ENCODE assay signal across 30 mouse cellular contexts in the genomic region with DNA sequence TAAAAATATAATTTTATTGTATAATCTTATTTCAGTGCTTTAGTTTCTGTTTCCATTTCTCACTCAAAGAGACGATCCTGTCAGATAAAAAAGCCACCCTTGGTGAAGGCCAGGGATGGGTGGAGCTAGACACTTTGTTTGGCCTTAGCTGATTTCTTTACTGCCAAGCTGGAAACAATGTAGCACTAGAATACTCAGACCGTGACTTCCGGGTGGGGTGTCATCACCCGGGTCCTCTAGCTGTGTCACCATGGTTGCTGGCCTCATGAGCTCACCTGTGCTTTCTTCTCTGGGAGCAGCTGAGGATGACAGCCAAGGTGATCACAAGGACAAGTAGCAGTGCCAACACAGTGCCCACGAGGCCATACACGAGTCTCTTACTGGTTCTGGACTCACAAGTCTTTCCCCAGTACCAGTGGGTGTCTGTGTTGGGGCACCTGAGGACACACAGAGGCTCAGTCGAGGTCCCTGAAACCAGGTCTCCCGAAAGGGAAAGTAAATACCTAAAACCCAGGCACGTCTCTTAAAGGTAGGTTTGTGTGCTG. TPM values are rescaled to one million over a fixed set of nuclear protein-coding genes. Genes with fewer than 3 reads are reported as not detected.
DNase-seq lines count a peak whose midpoint lies in the region; ATAC-seq and TF ChIP-seq lines count a peak whose summit lies in the region.
"Had no signal": no experiment of that assay in that cellular context is flagged by ENCODE, and none has a peak within 500 bp of the region (broad histone marks: within the 10 kb centered on the region; RNA-seq: fewer than 3 reads in every experiment).

No protein-coding gene starts in this region.

- H3K36me3 ChIP-seq in intestine, embryonic 16.5 days (ENCODE audit: control insufficient read depth, insufficient read depth, low read length), result no peaks in the 10 kb centered on the region
- H3K36me3 ChIP-seq in intestine, embryonic 15.5 days, result no peaks in the 10 kb centered on the region
- 0 out of 4 replicates have a peak, but pooled peaks cover 0 to 2% of the 10 kb centered on the region in 2 experiments for H3K36me3 ChIP-seq in MEL (ENCODE audit: control insufficient read depth in 1 of 2, insufficient read depth in 2 of 2, low read length in 2 of 2)
- H3K36me3 ChIP-seq in kidney, embryonic 16.5 days (ENCODE audit: insufficient read depth, low read length), result no peaks in the 10 kb centered on the region
- H3K36me3 ChIP-seq: embryonic facial prominence, embryonic 12.5 days; forebrain, embryonic 12.5 days; hindbrain, embryonic 10.5 days; limb, embryonic 15.5 days had no signal

- no peak overlapping the region for H3K4me3 ChIP-seq in intestine, embryonic 16.5 days (ENCODE audit: low read length)
- no peak overlapping the region for H3K4me3 ChIP-seq in intestine, embryonic 15.5 days (replicated peaks)
- peak overlapping the region in 1 of 2 experiments; percentile 53; a peak in 2 of 4 replicates for H3K4me3 ChIP-seq in MEL (ENCODE audit: control insufficient read depth in 1 of 2, insufficient read depth in 1 of 2, low read depth in 2 of 2, low read length in 2 of 2)
- H3K4me3 ChIP-seq in kidney, embryonic 16.5 days (ENCODE audit: low read length), result no peak overlapping the region
- H3K4me3 ChIP-seq: embryonic facial prominence, embryonic 12.5 days; forebrain, embryonic 12.5 days; gastrocnemius, adult 2 months; hindbrain, embryonic 10.5 days; left cerebral cortex, adult 2 months; limb, embryonic 15.5 days had no signal

- 0 out of 2 replicates have a peak, but pooled peaks have one; percentile 4 for ATAC-seq in intestine, embryonic 16.5 days
- no peak for ATAC-seq in intestine, embryonic 15.5 days
- ATAC-seq in kidney, embryonic 16.5 days (ENCODE audit: low FRiP score, low TSS enrichment), result no peak
- 0 out of 2 replicates have a peak, but pooled peaks have one; percentile 47 for ATAC-seq in megakaryocyte-erythroid progenitor cell, adult 5-6 weeks (replicated peaks; ENCODE audit: low FRiP score, low TSS enrichment, poor library complexity, severe bottlenecking)
- ATAC-seq: activated CD4-positive, CD25-positive, alpha-beta regulatory T cell, adult 4 months; hindbrain, embryonic 16.5 days had no signal

- DNase-seq in MEL (ENCODE audit: low read depth, low spot score), result no peak
- DNase-seq in adrenal gland, adult 2 months, result no peak
- DNase-seq in right cerebral cortex, adult 18-20 months, result no peak
- DNase-seq: adrenal gland, postnatal 10 days; cerebellum, adult 18-20 months; cerebellum, postnatal 25 days; gastrocnemius, adult 2 months; left cerebral cortex, postnatal 4 days; lung, embryonic 14.5 days; retina, postnatal 1 day; thymus, postnatal 14 days had no signal

- WGBS in intestine, embryonic 16.5 days, result 60% methylated on average over 9 of the region's 9 CpGs
- 65% methylated on average over 9 of the region's 9 CpGs for WGBS in intestine, embryonic 15.5 days
- WGBS in kidney, embryonic 16.5 days, result 79% methylated on average over 9 of the region's 9 CpGs

- no peaks in the 10 kb centered on the region for H3K9me3 ChIP-seq in intestine, embryonic 16.5 days (ENCODE audit: control insufficient read depth, low read length)
- H3K9me3 ChIP-seq in intestine, embryonic 15.5 days, result no peaks in the 10 kb centered on the region
- no peaks in the 10 kb centered on the region for H3K9me3 ChIP-seq in MEL (replicated peaks; ENCODE audit: insufficient read depth, low read length)
- no peaks in the 10 kb centered on the region for H3K9me3 ChIP-seq in kidney, embryonic 16.5 days (ENCODE audit: low read length)
- H3K9me3 ChIP-seq: embryonic facial prominence, embryonic 12.5 days; forebrain, embryonic 12.5 days; hindbrain, embryonic 10.5 days; limb, embryonic 15.5 days had no signal

- peaks cover 13% of the 10 kb centered on the region; the same call in 1 of the 2 replicates for H3K4me1 ChIP-seq in intestine, embryonic 16.5 days (ENCODE audit: control insufficient read depth, insufficient read depth, low read length)
- H3K4me1 ChIP-seq in intestine, embryonic 15.5 days (replicated peaks), result no peaks in the 10 kb centered on the region
- peaks cover 0 to 9% of the 10 kb centered on the region in 2 experiments; a peak in 1 of 4 replicates for H3K4me1 ChIP-seq in MEL (ENCODE audit: control insufficient read depth in 1 of 2, insufficient read depth in 2 of 2, low read length in 2 of 2)
- H3K4me1 ChIP-seq in kidney, embryonic 16.5 days (ENCODE audit: insufficient read depth, low read length), result no peaks in the 10 kb centered on the region
- H3K4me1 ChIP-seq: embryonic facial prominence, embryonic 12.5 days; forebrain, embryonic 12.5 days; limb, embryonic 15.5 days had no signal

- no peaks in the 10 kb centered on the region for H3K79me2 ChIP-seq in MEL (ENCODE audit: control insufficient read depth, insufficient read depth, low read length, poor library complexity)

- TF ChIP-seq POLR2A in MEL (IDR thresholded peaks at IDR 0.05; ENCODE audit: control insufficient read depth in 1 of 2, insufficient read depth in 1 of 2, low read depth in 1 of 2, low read length in 2 of 2, poor library complexity in 1 of 2), result no peak

- no peak overlapping the region for H3K4me2 ChIP-seq in intestine, embryonic 16.5 days (ENCODE audit: low read depth, low read length)
- no peak overlapping the region for H3K4me2 ChIP-seq in intestine, embryonic 15.5 days (replicated peaks)
- no peak overlapping the region for H3K4me2 ChIP-seq in kidney, embryonic 16.5 days (replicated peaks; ENCODE audit: low read depth, low read length)
- H3K4me2 ChIP-seq: embryonic facial prominence, embryonic 12.5 days; forebrain, embryonic 12.5 days; heart, embryonic 11.5 days; limb, embryonic 15.5 days; lung, embryonic 14.5 days had no signal

- no peak overlapping the region for H3K27ac ChIP-seq in intestine, embryonic 16.5 days (ENCODE audit: low read length)
- H3K27ac ChIP-seq in intestine, embryonic 15.5 days, result no peak overlapping the region
- H3K27ac ChIP-seq in MEL (ENCODE audit: control insufficient read depth, low read depth, low read length), result no peak overlapping the region
- H3K27ac ChIP-seq in kidney, embryonic 16.5 days (ENCODE audit: low read length), result peak overlapping the region; percentile 46; the same call in 1 of the 2 replicates
- H3K27ac ChIP-seq: embryonic facial prominence, embryonic 12.5 days; forebrain, embryonic 12.5 days; gastrocnemius, adult 2 months; hindbrain, embryonic 10.5 days; left cerebral cortex, adult 2 months; limb, embryonic 15.5 days; liver, embryonic 14.5 days had no signal

- no peak overlapping the region for H3K9ac ChIP-seq in intestine, embryonic 16.5 days (ENCODE audit: low read depth, low read length)
- no peak overlapping the region for H3K9ac ChIP-seq in intestine, embryonic 15.5 days
- H3K9ac ChIP-seq in MEL (ENCODE audit: control insufficient read depth, low read depth, low read length, poor library complexity, severe bottlenecking), result no peak overlapping the region
- no peak overlapping the region for H3K9ac ChIP-seq in kidney, embryonic 16.5 days (replicated peaks; ENCODE audit: low read length)
- H3K9ac ChIP-seq: embryonic facial prominence, embryonic 12.5 days; forebrain, embryonic 12.5 days; limb, embryonic 15.5 days; liver, embryonic 14.5 days; lung, embryonic 14.5 days had no signal

- no peak for TF ChIP-seq RAD21 in MEL (IDR thresholded peaks at IDR 0.05; ENCODE audit: low read depth, low read length)

- no peak for TF ChIP-seq CTCF in MEL (IDR thresholded peaks at IDR 0.05 in 2 of 3, conservative IDR thresholded peaks at IDR 0.05 in 1 of 3; ENCODE audit: control insufficient read depth in 1 of 3, insufficient read depth in 1 of 3, low read depth in 2 of 3, low read length in 3 of 3, poor library complexity in 1 of 3, severe bottlenecking in 1 of 3)

- TF ChIP-seq EP300 in MEL (IDR thresholded peaks at IDR 0.05; ENCODE audit: low read depth in 1 of 2, low read length in 2 of 2), result no peak

- no peaks in the 10 kb centered on the region for H3K27me3 ChIP-seq in intestine, embryonic 16.5 days (replicated peaks; ENCODE audit: control insufficient read depth, insufficient read depth, low read length)
- no peaks in the 10 kb centered on the region for H3K27me3 ChIP-seq in intestine, embryonic 15.5 days (replicated peaks)
- peaks cover 0 to 1% of the 10 kb centered on the region in 2 experiments; a peak in 1 of 4 replicates for H3K27me3 ChIP-seq in MEL (ENCODE audit: control insufficient read depth in 1 of 2, insufficient read depth in 2 of 2, low read length in 2 of 2)
- H3K27me3 ChIP-seq in kidney, embryonic 16.5 days (ENCODE audit: insufficient read depth, low read length), result peaks cover 18% of the 10 kb centered on the region; the same call in 1 of the 2 replicates
- H3K27me3 ChIP-seq: embryonic facial prominence, embryonic 12.5 days; forebrain, embryonic 12.5 days; limb, embryonic 15.5 days had no signal

RNA-seq across cellular contexts. Expression of a gene that starts 21.8 kb away (rescaled TPM):
- 5.6 and 6.1 TPM in 2 replicates for polyA plus RNA-seq in intestine, embryonic 16.5 days (2015; fragmentation: Nextera tagmentation; extraction: Ambion mirVana)
- polyA plus RNA-seq in intestine, embryonic 15.5 days (2015; fragmentation: Nextera tagmentation; extraction: Ambion mirVana), result 3.8 and 4.6 TPM in 2 replicates
- total RNA-seq in MEL (2012; rRNA removed), result not detected in 2 replicates
- not detected for polyA plus RNA-seq in MEL (2012; ENCODE audit: insufficient read depth in 1 of 2, insufficient read length in 2 of 2, low read depth in 1 of 2, low replicate concordance in 2 of 2, missing spikeins in 1 of 2)
- polyA plus RNA-seq in kidney, embryonic 16.5 days (2015; fragmentation: Nextera tagmentation; extraction: Ambion mirVana), result not detected in 2 replicates
- not detected in 2 replicates for total RNA-seq in megakaryocyte-erythroid progenitor cell, adult 5-6 weeks (2014; fragmentation: Nextera tagmentation)
- total RNA-seq in megakaryocyte-erythroid progenitor cell, adult 5-6 weeks (2017), result not detected in 2 replicates
- not detected for total RNA-seq in adrenal gland, adult 2 months (2021)
- not detected in 2 replicates for polyA plus RNA-seq in adrenal gland, adult 2 months (2012; rRNA removed)
- total RNA-seq: adrenal gland, postnatal 10 days; gastrocnemius, adult 2 months; gastrocnemius, postnatal 4 days; layer of hippocampus, postnatal 10 days; left cerebral cortex, adult 2 months; left cerebral cortex, postnatal 4 days; monocyte, adult 5-6 weeks had no signal
- polyA plus RNA-seq: embryonic facial prominence, embryonic 12.5 days; forebrain, embryonic 12.5 days; heart, embryonic 11.5 days; heart, postnatal 0 days; hindbrain, embryonic 10.5 days; hindbrain, embryonic 16.5 days; limb, embryonic 15.5 days; liver, embryonic 14.5 days; lung, embryonic 14.5 days; neural tube, embryonic 11.5 days; stomach, embryonic 14.5 days had no signal

RNA-seq across cellular contexts. Expression of a gene that starts 41.3 kb away (rescaled TPM):
- polyA plus RNA-seq in intestine, embryonic 16.5 days (2015; fragmentation: Nextera tagmentation; extraction: Ambion mirVana), result 25.3 and 31.7 TPM in 2 replicates
- polyA plus RNA-seq in intestine, embryonic 15.5 days (2015; fragmentation: Nextera tagmentation; extraction: Ambion mirVana), result 15.3 and 15.4 TPM in 2 replicates
- 12.7 and 16.1 TPM in 2 replicates for total RNA-seq in MEL (2012; rRNA removed)
- 10 to 100 TPM in 1 of 2 experiments, not detected in 1; 16.9 TPM for polyA plus RNA-seq in MEL (2012; ENCODE audit: insufficient read depth in 1 of 2, insufficient read length in 2 of 2, low read depth in 1 of 2, low replicate concordance in 2 of 2, missing spikeins in 1 of 2)
- 0.21 and 0.32 TPM in 2 replicates for polyA plus RNA-seq in kidney, embryonic 16.5 days (2015; fragmentation: Nextera tagmentation; extraction: Ambion mirVana)
- total RNA-seq in megakaryocyte-erythroid progenitor cell, adult 5-6 weeks (2014; fragmentation: Nextera tagmentation), result 0.25 and 0.61 TPM in 2 replicates
- total RNA-seq in megakaryocyte-erythroid progenitor cell, adult 5-6 weeks (2017), result not detected in 2 replicates
- under 1 TPM in 1 of 2 experiments, not detected in 1; 0.14 TPM for total RNA-seq in adrenal gland, adult 2 months (2021)
- 0.30 and 0.63 TPM in 2 replicates for polyA plus RNA-seq in adrenal gland, adult 2 months (2012; rRNA removed)
- total RNA-seq: monocyte, adult 5-6 weeks had no signal
- polyA plus RNA-seq: forebrain, embryonic 12.5 days; heart, postnatal 0 days; lung, embryonic 14.5 days had no signal

RNA-seq across cellular contexts. Expression of a gene that starts 54.9 kb away (rescaled TPM):
- 5.5 and 6.5 TPM in 2 replicates for polyA plus RNA-seq in intestine, embryonic 16.5 days (2015; fragmentation: Nextera tagmentation; extraction: Ambion mirVana)
- 7.5 and 8.4 TPM in 2 replicates for polyA plus RNA-seq in intestine, embryonic 15.5 days (2015; fragmentation: Nextera tagmentation; extraction: Ambion mirVana)
- total RNA-seq in MEL (2012; rRNA removed), result 19.7 and 21.8 TPM in 2 replicates
- 10 to 100 TPM; 22.8 to 75.8 TPM for polyA plus RNA-seq in MEL (2012; ENCODE audit: insufficient read depth in 1 of 2, insufficient read length in 2 of 2, low read depth in 1 of 2, low replicate concordance in 2 of 2, missing spikeins in 1 of 2)
- 9.4 and 11.9 TPM in 2 replicates for polyA plus RNA-seq in kidney, embryonic 16.5 days (2015; fragmentation: Nextera tagmentation; extraction: Ambion mirVana)
- total RNA-seq in megakaryocyte-erythroid progenitor cell, adult 5-6 weeks (2014; fragmentation: Nextera tagmentation), result 23.7 and 28.2 TPM in 2 replicates
- total RNA-seq in megakaryocyte-erythroid progenitor cell, adult 5-6 weeks (2017), result 20.8 and 29.0 TPM in 2 replicates
- total RNA-seq in adrenal gland, adult 2 months (2021), result 10 to 100 TPM; 37.1 to 47.0 TPM
- polyA plus RNA-seq in adrenal gland, adult 2 months (2012; rRNA removed), result 13.3 and 19.6 TPM in 2 replicates

Comparison
In these comparisons a context has a peak if more than half of its experiments do, and no peak if none do; other contexts are left out.
1. ATAC-seq: peak in intestine, embryonic 16.5 days (single experiment) and megakaryocyte-erythroid progenitor cell, adult 5-6 weeks (single experiment); none in intestine, embryonic 15.5 days (single experiment) and kidney, embryonic 16.5 days (single experiment).